Mouse (Mus musculus) spleen, embryonic (tissue): ENCODE measurements around the gene Ccdc148.

Source experiments
- CTCF ChIA-PET: fragments of 350-600 bp; sonication (Branson Sonifier 250); formaldehyde crosslinking; loops from one replicate; lab custom pipeline; 2022; lab: Charles Lee

The Ccdc148 gene

GRCm38 (mm10) chr2:59179487-59179886 lies 19.0 kb upstream of the Ccdc148 start:
- CTCF ChIA-PET = no interaction called here

DNA sequence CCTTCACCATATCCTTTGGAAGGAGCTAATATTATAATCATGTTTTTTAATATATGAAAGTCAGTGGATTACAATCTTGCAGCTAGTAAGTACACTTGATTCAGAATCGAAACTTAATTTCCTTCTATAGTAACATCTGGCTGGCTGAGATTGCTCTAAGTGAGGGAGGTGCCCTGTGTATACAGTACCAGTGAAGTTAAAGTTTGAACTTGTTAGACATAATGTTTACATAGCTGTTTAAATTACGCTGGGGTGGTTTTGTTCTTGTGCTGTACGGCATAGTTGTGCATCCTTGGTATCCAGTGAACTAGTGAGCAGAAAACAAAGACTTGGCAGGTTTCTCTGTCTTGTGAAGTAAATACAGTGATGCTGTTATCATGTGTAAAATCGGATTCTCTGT lies 18.5 kb upstream of the Ccdc148 start:
- CTCF ChIA-PET = no interaction called here

- CTCF ChIA-PET = no interaction called here
Measured at GRCm38 (mm10) chr2:59178191-59178590, 17.7 kb upstream of the Ccdc148 start.

- CTCF ChIA-PET = no interaction called here
Measured at GRCm38 (mm10) chr2:59175926-59176325, 15.4 kb upstream of the Ccdc148 start.

DNA sequence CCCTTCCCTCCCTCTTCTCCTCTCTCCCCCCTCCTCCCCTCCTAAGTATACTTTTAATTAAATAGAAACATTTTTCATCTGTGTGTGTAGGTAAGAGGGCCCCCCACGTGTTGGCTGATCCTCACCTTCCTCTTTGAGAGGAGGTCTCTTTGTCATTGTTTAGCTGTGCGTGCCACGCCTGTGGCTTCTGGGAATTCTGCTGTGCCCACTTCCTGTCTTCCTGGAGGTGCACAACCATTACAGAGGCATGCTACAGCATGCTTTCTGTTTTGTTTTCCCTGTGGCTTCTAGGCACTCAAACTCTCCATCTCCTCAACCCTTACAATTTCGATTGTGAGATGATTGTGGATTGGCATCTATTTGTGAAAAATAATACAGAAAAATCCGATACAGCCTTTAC lies 11.1 kb upstream of the Ccdc148 start:
- CTCF ChIA-PET = no interaction called here

DNA sequence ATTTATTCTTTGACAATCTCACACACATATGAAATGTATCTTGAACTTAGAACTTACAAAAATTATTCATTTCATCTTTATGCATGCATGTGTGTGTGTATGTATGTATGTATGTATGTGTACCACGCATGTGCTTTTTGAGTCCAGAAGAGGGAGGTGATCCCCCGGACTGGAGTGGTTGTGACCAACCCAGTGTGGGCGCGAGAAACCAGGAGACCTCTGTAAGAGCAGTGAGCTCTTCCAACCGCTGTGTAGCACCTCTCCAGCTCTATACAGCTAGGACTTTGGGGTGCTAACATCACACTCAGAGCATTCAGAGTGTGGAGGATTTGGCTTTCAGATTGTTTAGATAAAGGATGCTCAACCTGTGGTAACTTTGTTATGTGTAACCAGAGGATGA lies 10.1 kb upstream of the Ccdc148 start:
- CTCF ChIA-PET = no interaction called here

GRCm38 (mm10) chr2:59170208-59170589 lies 9.7 kb upstream of the Ccdc148 start:
- CTCF ChIA-PET = no interaction called here

DNA sequence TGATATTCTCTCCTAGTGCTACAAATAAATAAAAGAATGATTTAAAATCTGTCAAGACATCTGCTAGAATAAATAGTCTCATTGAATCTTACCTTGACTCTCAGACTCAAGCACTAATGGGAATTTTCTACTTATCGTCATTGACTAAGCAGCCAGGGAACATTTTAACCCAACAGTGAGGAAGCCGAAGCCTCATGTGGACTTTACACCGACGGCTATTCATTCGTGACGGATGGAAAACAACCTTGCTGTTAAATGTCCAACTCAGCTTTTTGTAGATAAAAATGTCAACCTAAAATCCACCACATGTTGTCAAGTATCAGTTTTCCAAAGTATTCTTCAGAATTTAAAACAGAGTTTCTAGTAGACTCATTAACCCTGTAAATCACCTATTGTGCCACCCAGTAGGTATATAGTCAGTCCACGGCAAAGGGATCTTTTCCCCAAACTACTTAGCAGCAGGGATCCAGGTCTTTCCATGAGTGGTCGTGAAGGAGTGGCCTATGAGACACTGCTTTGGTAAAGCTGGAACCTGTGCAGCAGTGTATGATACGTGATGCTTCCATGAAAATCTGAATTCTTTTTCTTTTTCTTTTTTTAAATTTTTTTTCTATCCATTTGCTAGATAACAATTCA lies 9.2 kb upstream of the Ccdc148 start:
- CTCF ChIA-PET = no interaction called here

- CTCF ChIA-PET = no interaction called here
Measured at GRCm38 (mm10) chr2:59167830-59168229, 7.3 kb upstream of the Ccdc148 start.

DNA sequence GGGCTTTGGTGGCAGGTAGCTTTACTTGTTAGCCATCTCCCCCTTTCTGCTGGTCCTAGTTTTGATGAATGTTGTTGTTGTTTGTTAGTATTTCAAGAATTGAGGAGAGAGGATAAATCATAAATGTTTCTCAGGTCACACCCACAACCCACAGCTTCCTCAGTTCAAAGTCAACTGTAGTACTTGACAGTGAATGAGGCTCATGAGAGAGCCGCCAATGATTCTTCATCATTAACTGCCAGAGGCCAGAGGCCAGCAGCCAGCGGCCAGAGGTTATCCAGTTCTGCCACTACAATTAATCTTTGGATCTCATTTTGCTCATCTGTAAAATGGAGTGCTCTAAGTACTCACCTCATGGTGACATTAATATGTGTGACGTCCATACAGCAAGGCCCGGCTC lies 6.5 kb upstream of the Ccdc148 start:
- CTCF ChIA-PET = no interaction called here

DNA sequence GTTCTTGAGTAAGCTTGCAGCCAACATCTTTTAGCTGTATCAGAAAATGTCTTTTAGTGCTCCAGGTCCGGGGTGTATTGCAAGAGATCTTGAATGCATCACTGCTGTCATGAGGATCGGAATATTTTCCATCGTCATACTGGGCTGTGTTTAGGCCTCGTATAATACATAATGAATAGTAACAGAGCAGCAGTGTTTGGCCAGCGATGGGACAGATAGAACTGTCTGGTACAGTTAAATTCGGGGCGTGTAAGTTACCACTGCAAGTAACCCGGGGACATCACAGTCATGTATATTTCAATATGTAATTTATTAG lies 1.8 kb upstream of the Ccdc148 start:
- CTCF ChIA-PET = interaction anchor here (0.7 kb wide), 1 partner anchor 592 kb away, joined by 15 read pairs; no protein-coding TSS in a partner anchor

- CTCF ChIA-PET = interaction anchor here (0.7 kb wide), 2 partner anchors 592 to 997 kb away, joined by 5 to 15 read pairs; no protein-coding TSS in a partner anchor
Measured at GRCm38 (mm10) chr2:59161441-59162284, 1.2 kb upstream of the Ccdc148 start.

DNA sequence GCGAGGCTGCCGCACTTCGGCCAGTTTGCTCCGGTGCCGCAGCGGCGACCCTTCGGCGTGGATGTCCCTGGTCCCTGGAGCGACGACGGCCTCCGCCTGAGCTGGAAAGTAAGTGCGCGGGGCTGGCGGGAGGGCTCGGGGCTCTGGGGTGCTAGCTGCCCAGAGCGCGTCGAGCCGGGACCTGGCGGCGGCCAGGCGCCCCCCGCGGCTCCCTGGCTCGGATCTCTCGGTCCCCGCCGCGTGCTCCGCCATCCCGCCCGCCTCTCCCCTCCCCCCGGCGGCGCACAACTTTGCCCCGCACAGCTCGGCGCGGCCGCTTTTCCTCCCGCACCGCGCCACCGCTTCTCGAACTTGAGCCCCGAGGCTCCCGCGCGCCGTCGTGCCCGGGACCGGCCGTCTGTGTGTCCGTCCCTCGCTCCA lies 548 bp upstream of the Ccdc148 start:
- CTCF ChIA-PET = interaction anchor here (0.7 kb wide), 1 partner anchor 996 kb away, joined by 5 read pairs; no protein-coding TSS in a partner anchor

DNA sequence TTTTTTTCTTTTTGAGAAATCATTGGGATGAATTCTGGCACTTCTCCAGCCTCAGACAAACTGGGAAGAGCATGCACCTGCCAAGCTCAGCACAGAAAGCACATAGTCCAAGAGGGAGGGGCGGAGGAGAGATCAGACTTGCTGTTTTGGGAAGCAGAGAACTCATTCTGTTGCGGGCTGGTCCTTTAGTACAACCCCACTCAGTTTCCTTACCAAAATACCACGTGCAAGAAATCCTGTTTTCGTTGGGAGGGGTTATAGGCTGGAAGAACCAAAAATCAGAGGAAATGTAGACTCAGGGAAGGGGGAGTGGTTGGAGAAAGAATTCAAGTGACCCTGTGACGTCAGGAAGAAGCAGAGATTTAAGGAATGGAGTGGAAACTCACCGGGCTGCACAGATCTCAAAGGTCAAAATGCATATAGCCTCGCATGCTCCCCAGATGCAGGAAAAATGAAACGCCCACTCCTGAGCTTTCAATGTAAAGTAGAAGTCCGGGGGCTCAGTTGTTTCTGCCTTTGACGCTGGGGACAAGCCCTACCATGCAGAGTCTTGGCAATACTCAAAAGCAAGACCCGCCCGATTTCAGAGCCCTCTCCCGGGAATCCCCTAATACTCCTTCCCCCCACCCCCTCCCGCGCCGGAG lies 400 bp downstream of the Ccdc148 start:
- CTCF ChIA-PET = no interaction called here

GRCm38 (mm10) chr2:59158117-59158516 lies 2.4 kb downstream of the Ccdc148 start:
- CTCF ChIA-PET = interaction anchor here (0.5 kb wide), 1 partner anchor 633 kb away, joined by 3 read pairs; no protein-coding TSS in a partner anchor

DNA sequence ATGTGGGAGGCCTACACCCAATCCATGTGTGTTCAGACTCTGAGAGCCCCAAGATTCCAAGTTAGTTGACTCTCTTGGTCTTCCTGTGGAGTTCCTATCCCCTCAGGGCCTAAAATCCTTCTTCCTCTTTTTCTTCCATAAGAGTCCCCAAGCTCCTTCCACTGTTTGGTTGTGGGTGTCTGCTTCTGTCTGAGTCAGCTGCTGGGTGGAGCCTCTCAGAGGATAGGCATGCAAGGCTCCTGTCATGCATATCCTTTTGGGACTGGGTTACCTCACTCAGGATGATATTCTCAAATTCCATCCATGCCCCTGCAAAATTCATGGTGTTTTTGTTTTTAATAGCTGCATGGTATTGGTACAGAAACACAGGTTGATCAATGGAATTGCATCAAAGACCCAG lies 5.1 kb downstream of the Ccdc148 start:
- CTCF ChIA-PET = no interaction called here

- CTCF ChIA-PET = no interaction called here
Measured at GRCm38 (mm10) chr2:59131044-59131443, 29.4 kb downstream of the Ccdc148 start.

DNA sequence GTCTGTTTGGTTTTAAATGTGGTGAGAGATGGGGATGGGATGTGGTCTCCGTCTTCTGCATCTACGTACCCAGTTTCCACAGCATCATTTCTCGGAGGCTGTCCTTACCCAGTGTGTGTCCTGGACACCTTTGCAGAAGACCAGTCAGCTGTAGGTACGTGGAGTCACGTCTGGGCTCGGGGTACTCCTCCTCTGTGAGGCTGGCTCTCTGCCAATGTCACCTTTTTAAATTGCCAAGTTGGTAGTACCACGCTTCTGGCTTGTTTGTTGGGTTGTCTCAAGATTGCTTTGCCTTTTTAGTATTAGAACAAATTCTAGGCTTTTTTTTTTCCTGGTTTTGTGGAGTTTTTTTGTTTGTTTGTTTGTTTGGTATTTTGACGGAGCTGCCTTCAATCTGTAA lies 30.7 kb downstream of the Ccdc148 start:
- CTCF ChIA-PET = no interaction called here

GRCm38 (mm10) chr2:59129023-59129422 lies 31.5 kb downstream of the Ccdc148 start:
- CTCF ChIA-PET = no interaction called here

- CTCF ChIA-PET = no interaction called here
Measured at GRCm38 (mm10) chr2:59055615-59056145, 104.8 kb downstream of the Ccdc148 start.

DNA sequence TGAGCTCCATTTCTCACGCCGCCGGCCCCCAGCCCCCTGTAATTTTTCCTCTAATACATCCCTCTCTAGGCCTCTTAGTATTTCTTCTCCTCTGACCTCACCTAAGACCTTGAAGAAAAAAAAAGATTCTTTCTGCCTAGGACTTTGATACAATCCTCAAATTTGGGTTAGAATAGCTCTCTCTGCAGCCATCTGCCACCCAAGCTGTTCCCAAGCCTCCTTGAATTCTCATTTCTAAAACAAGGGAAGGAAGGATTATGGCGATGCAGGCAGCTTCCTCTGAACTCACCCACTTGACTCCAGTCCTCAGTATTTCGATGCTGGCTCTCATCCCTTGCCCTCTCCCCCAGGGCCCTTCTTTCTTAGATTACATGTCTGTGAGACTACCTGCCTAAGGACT lies 106.1 kb downstream of the Ccdc148 start:
- CTCF ChIA-PET = no interaction called here

DNA sequence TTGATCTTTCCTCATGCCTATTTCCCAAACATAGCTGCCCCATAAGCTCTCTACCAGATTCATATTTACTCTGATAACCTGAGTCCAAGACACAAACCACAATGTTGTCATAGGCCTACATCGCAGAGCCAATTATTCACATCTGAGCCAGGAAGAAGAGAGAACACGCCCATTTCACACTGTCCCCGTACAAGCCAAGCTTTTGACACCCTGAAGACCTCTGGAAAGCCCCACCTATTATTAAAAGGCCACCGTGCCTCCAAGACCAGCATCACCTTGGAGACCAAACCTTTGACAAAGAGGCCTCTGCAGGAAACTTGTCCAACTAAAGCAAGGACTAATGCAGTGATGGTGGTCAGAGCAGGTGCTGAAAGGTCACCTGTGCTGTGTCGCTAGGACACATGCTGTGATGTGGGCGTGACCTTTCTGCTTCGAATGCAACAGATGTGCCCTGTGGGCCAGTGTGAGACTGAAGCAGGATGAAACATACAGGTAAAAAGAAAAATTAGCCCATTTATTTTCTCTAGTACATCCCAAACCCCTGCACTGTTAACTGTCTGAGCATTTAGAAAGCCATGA lies 106.9 kb downstream of the Ccdc148 start:
- CTCF ChIA-PET = no interaction called here
